Mouse (Mus musculus) liver, embryonic 16.5 days (tissue): Measurements from ENCODE around the gene Dhfr. TPM values are rescaled to one million over a fixed set of nuclear protein-coding genes. Genes with fewer than 3 reads are reported as not detected.
"Not testable (repeated sequence)": the region's sequence is repeated elsewhere in the genome, so short reads cannot be mapped to it uniquely, and the experiment has no call there.

Source experiments
- ATAC-seq: fragments of 200-750 bp; cut with Nextera tagmentation; 2 replicates; pipeline ENCODE4 v1.8.0; 2017; ENCODE audit warnings: low read depth, mild to moderate bottlenecking, moderate number of reproducible peaks, moderate library complexity
- H3K27ac ChIP-seq: fragments of 300-500 bp; sonication (generic); 2 replicates; pipeline ENCODE4 v1.5.1; 2014; ENCODE audit warnings: mild to moderate bottlenecking, low read length
- H3K27me3 ChIP-seq: fragments of 300-500 bp; sonication (generic); 2 replicates; pipeline ENCODE4 v1.6.1; 2014; ENCODE audit warnings: low read depth, low read length, mixed read lengths; ENCODE audit not compliant: control insufficient read depth, insufficient read depth
- H3K36me3 ChIP-seq: fragments of 300-500 bp; sonication (generic); 2 replicates; pipeline ENCODE4 v1.6.1; 2014; ENCODE audit warnings: mild to moderate bottlenecking; ENCODE audit not compliant: control insufficient read depth, insufficient read depth
- H3K4me1 ChIP-seq: fragments of 300-500 bp; sonication (generic); 2 replicates; pipeline ENCODE4 v1.6.1; 2014; ENCODE audit warnings: low read depth, low read length, mixed read lengths; ENCODE audit not compliant: control insufficient read depth
- H3K4me2 ChIP-seq: fragments of 300-500 bp; sonication (generic); 2 replicates; pipeline ENCODE4 v1.6.1; 2014; ENCODE audit warnings: low read depth, low read length, mixed read lengths
- H3K4me3 ChIP-seq: fragments of 300-500 bp; sonication (generic); 2 replicates; pipeline ENCODE4 v1.5.1; 2014; ENCODE audit warnings: low read depth, mild to moderate bottlenecking, low read length
- H3K9ac ChIP-seq: fragments of 300-500 bp; sonication (generic); 2 replicates; pipeline ENCODE4 v1.6.1; 2014; ENCODE audit warnings: low read depth, low read length
- H3K9me3 ChIP-seq: fragments of 300-500 bp; sonication (generic); replicated peaks from 2 replicates; pipeline ENCODE4 v1.6.1; 2016; ENCODE audit warnings: low read length; ENCODE audit not compliant: control insufficient read depth
- WGBS: fragments of 180-500 bp; shearing (Covaris S2); extraction: QIAGEN DNeasy Blood & Tissue Kit; methylation state at CpG from one replicate; pipeline ENCODE4 v1.1.7; 2014; ENCODE audit not compliant: insufficient replicate concordance; 5-methylcytosine and 5-hydroxymethylcytosine counted together
- polyA plus RNA-seq: library from polyadenylated mRNA; unstranded; fragments of >200 nt; fragmentation: Nextera tagmentation; extraction: Ambion mirVana; gene quantifications from 2 replicates; pipeline ENCODE4 v1.2.1, GENCODE M21; 2015

Dhfr gene
- polyA plus RNA-seq, 1 experiment from 2014 or later = 14.0 TPM

DNA sequence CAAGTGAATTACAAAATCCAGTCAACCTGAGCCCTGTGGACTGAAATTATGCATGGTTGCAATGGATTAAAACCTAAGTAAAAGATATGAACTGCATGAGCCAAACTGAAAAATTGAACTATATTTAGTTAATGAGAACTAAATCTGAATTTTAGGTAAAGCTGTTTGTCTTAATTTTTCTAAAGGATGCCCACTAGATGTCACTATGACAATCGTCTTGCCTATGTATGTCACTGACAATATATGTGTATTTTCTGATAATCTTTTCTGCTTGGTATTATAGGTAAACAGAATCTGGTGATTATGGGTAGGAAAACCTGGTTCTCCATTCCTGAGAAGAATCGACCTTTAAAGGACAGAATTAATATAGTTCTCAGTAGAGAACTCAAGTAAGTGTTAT lies 3.1 kb downstream of the Dhfr start:
- Histone ChIP-seq H3K9me3 (no peaks in the 10 kb centered on the region), H3K36me3 (peaks cover 22% of the 10 kb centered on the region), H3K4me2 (no peak overlapping the region), H3K27me3 (no peaks in the 10 kb centered on the region), H3K4me3 (no peak overlapping the region), H3K27ac (no peak overlapping the region), H3K9ac (no peak overlapping the region), H3K4me1 (peaks cover 19% of the 10 kb centered on the region)
- WGBS = 34% methylated on average over 2 of the region's 2 CpGs
- no peak for ATAC-seq

DNA sequence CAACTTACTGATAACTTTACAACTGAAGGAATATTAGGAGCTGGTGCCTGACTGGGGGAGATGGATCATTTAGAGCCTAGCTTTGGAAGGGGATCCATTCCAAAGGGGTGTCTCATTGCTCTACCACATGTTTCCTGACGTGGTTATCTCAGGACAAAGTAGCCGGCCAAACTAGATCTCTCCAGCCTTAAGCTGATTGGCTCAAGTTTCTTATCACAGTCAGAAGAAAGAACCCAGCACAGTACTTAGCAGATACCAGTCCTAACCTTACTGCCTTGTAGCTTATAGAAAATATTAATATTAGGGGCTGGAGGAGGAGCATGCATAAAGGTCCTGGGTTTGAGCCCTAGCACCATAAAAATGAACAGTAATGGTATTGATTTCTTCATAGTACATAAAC lies 7.1 kb downstream of the Dhfr start:
- no peak overlapping the region for H3K27ac ChIP-seq
- no peak overlapping the region for H3K4me2 ChIP-seq
- no peaks in the 10 kb centered on the region for H3K27me3 ChIP-seq
- 24% methylated on average over 2 of the region's 2 CpGs for WGBS
- no peaks in the 10 kb centered on the region for H3K9me3 ChIP-seq
- peaks cover under 1% of the 10 kb centered on the region; the same call in 1 of the 2 replicates for H3K4me1 ChIP-seq
- H3K4me3 ChIP-seq = no peak overlapping the region
- no peak overlapping the region for H3K9ac ChIP-seq
- ATAC-seq = peak; percentile 32; the same call in 1 of the 2 replicates
- peaks cover 28% of the 10 kb centered on the region for H3K36me3 ChIP-seq

- Histone ChIP-seq H3K9me3 (no peaks in the 10 kb centered on the region), H3K27me3 (no peaks in the 10 kb centered on the region), H3K4me2 (no peak overlapping the region), H3K9ac (no peak overlapping the region), H3K4me3 (no peak overlapping the region), H3K27ac (no peak overlapping the region), H3K36me3 (peaks cover 35% of the 10 kb centered on the region), H3K4me1 (no peaks in the 10 kb centered on the region)
- WGBS = 77% methylated on average over 4 of the region's 4 CpGs
- ATAC-seq = no peak
Measured at GRCm38 (mm10) chr13:92365312-92365711, 10.8 kb downstream of the Dhfr start.

DNA sequence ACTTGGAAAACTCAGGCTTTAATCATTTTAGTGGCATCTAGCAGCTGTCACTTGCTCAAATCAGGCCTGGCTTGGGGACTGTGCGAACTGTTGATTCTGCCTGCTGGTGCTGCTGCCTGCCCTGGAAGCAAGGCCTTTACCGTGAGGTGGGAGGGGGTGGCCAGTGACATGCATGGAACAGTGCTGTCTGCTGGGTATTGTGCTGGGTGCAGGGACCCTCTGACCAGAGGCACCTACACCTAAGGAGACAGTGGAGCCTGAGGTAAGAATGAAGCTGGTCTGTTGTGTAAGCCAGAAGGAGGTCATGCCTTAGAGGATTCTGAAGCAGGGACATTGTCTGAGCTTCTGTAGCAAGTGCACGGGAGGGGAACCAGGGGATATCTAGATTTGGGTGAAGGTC lies 16.3 kb downstream of the Dhfr start:
- Histone ChIP-seq H3K4me2 (no peak overlapping the region), H3K9me3 (no peaks in the 10 kb centered on the region), H3K27me3 (no peaks in the 10 kb centered on the region), H3K9ac (no peak overlapping the region), H3K36me3 (peaks cover 30% of the 10 kb centered on the region), H3K27ac (no peak overlapping the region), H3K4me3 (no peak overlapping the region), H3K4me1 (no peaks in the 10 kb centered on the region)
- 86% methylated on average over 3 of the region's 3 CpGs for WGBS
- ATAC-seq = no peak

- H3K4me2 ChIP-seq, H3K9me3 ChIP-seq, H3K27ac ChIP-seq, H3K4me1 ChIP-seq, H3K4me3 ChIP-seq, H3K9ac ChIP-seq, ATAC-seq, H3K27me3 ChIP-seq: not testable (repeated sequence)
- WGBS = 83% methylated on average over 6 of the region's 6 CpGs
- peaks cover 25% of the 10 kb centered on the region for H3K36me3 ChIP-seq
Measured at GRCm38 (mm10) chr13:92371466-92371865, 16.9 kb downstream of the Dhfr start.

- ATAC-seq = no peak
Measured at GRCm38 (mm10) chr13:92387367-92387766, 32.8 kb downstream of the Dhfr start.

DNA sequence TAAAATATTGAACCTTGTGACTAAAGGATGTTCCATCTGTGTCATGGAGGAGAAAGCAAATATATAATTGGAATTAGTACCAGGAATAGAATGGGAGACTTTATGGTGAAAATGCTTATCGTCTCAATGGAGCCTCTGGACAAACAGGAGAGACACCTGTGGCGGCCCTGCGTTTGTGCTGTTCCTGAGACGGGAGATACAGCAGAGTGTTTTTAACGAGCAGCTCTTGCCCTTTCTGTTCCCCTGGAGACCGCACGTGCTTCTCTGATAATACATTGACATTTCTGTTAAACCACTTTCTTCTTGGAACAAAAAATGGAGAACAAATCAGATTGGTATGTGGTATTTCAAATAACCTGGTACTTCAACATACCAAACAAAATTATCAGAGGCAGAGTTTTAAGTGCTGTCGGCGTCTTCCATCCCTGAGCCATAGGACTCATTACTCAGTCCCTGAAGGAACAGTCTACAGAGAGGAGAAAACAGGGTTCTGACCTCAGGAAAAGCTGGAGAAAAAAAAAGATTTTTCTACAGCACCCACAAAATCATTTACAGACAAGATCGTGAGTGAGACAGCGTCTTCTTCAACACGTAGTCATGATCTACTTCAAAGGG lies 38.6 kb downstream of the Dhfr start:
- Histone ChIP-seq H3K9me3 (no peaks in the 10 kb centered on the region), H3K4me1 (no peaks in the 10 kb centered on the region), H3K27ac (no peak overlapping the region), H3K27me3 (no peaks in the 10 kb centered on the region), H3K36me3 (no peaks in the 10 kb centered on the region), H3K9ac (no peak overlapping the region), H3K4me2 (no peak overlapping the region), H3K4me3 (no peak overlapping the region)
- 74% methylated on average over 12 of the region's 12 CpGs for WGBS
- no peak for ATAC-seq

More at GRCm38 (mm10) chr13:92387367-92387766, 32.8 kb downstream of the Dhfr start:
- Histone ChIP-seq H3K9me3 (no peaks in the 10 kb centered on the region), H3K27me3 (no peaks in the 10 kb centered on the region), H3K36me3 (no peaks in the 10 kb centered on the region; the same call in 1 of the 2 replicates), H3K4me3 (no peak overlapping the region), H3K4me1 (no peaks in the 10 kb centered on the region), H3K4me2 (no peak overlapping the region), H3K9ac (no peak overlapping the region), H3K27ac (no peak overlapping the region)
- 44% methylated on average over 3 of the region's 3 CpGs for WGBS

DNA sequence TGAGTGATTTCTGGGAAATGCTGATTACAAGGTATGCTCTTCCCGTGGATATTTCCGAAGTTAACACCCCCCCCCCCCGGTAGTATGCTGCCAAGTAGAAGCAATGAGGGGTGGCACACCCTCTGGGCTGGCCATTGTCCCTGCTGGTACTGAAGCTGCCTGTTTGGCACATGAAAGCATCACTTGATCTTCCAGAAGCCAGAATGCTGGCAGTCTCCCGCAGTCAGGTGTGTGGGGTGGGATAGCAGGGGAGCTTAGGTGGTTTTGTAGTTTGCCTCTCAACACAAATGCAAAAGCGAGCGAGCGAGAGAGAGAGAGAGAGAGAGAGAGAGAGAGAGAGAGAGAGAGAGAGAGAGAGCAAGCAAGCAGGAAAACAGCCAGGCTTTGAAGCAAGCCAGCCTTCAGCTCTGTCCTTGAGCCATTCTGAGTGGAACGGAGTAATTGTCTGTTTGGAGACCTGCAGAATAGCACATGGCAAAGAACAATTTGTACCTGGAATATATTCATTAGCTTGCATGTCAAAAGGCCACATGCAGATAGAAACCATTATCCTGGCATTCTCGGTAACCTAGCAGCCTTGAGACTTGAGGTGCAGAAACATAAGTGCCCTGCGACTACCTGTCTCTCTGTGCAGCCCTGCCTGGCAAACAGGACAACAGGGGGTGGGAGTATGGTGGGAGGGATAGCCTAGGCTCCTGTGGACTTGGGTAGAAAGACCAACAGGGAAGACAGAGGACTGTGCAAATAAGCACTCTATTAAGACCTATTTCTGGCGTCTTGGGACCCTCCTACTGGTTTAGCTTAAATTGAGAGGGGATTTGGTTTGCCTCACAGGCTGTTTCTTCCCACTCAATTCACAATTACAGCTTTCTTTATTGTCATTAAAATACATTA lies 44.2 kb downstream of the Dhfr start:
- H3K4me1 ChIP-seq = no peaks in the 10 kb centered on the region
- no peak for ATAC-seq
- 63% methylated on average over 11 of the region's 11 CpGs for WGBS
- H3K4me2 ChIP-seq = no peak overlapping the region
- no peaks in the 10 kb centered on the region for H3K27me3 ChIP-seq
- H3K9me3 ChIP-seq = no peaks in the 10 kb centered on the region
- no peak overlapping the region for H3K9ac ChIP-seq
- no peak overlapping the region for H3K4me3 ChIP-seq
- no peaks in the 10 kb centered on the region for H3K36me3 ChIP-seq
- H3K27ac ChIP-seq = no peak overlapping the region

DNA sequence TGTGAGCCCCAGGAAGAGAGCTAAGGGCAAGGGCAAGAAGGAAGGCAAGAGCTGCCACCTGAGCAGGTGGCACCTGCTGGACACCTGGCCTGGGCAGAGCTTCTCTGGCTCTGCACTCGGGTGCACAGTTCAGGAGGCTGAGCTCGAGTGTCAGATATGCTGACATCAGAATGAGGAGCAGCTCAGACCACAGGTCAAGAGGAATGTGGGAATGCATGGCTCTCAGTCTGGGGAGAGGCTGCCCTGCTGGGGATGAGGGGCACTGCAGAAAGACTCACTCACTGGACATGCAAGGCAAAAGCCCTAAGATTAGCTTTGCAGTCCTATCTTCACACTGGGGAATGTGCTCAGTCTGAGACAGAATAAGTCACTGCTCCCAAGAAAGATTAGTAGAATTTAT lies 47.5 kb downstream of the Dhfr start:
- Histone ChIP-seq H3K27me3 (no peaks in the 10 kb centered on the region), H3K4me1 (no peaks in the 10 kb centered on the region), H3K9me3 (no peaks in the 10 kb centered on the region), H3K9ac (no peak overlapping the region), H3K4me3 (no peak overlapping the region), H3K27ac (no peak overlapping the region), H3K4me2 (no peak overlapping the region), H3K36me3 (no peaks in the 10 kb centered on the region)
- WGBS = 19% methylated on average over 2 of the region's 2 CpGs
- ATAC-seq = no peak
